Mouse (Mus musculus): ENCODE data around the gene Ppm1f. TPM values are rescaled to one million over a fixed set of nuclear protein-coding genes. Genes with fewer than 3 reads are reported as not detected.
A peak's percentile ranks its signal among the peaks of the same experiment; 100 is the strongest.
"Not testable (repeated sequence)": the region's sequence is repeated elsewhere in the genome, so short reads cannot be mapped to it uniquely, and the experiment has no call there.

Ppm1f gene
- polyA plus RNA-seq, 1 experiment = 17.1 TPM

DNA sequence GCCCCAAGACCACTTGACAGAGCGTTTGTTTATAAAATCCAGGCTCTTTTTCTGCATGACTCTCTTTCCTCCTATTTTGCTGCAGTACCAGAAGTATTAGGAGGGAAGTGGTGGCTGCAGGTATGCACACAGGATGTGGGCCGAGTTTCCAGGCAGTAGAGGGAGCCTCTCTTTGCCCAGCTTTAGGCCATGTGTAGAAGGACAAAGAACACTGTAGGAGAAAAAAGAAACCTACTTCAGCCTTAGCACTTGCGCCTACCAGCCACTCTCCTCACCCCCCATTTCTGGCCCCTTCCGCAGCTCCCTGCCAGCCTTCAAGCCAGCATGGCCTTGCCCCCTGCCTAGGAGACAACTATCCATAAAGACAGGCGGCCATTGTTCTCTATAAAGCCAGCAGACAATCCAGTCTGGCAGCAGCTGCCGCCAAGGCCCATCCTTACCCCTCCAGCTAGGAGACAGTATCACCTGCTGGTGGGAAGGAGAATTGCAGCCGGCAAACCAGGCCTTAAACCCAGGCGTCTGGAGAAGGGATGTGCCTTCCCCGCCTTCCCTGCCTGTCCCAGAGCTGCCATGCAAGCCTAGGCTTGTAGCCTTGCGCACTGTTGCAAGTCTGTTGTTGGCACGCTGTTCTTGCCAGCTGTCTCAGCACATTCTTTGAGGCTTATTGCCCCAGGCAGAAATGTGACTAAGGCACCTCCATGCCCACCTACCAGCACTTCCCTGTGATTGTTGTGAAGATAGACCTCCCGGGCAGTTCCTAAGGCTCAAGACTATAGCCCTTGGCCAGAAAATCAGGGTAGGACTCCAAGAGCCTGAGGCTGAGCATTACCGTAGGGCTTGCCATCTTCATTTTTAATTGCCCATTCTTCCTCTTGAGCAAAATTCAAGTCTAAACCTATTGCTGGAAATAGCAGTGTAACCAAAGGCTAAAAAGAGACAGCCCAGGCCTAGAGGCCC, 15.7 kb downstream of the Ppm1f start:
- DNase-seq (ENCODE audit: low read depth) = peak; percentile 88

- DNase-seq (ENCODE audit: low read depth) = no peak
These were observed 17.2 kb downstream of the Ppm1f start for GRCm38 (mm10) chr16:16913440-16913839.

DNA sequence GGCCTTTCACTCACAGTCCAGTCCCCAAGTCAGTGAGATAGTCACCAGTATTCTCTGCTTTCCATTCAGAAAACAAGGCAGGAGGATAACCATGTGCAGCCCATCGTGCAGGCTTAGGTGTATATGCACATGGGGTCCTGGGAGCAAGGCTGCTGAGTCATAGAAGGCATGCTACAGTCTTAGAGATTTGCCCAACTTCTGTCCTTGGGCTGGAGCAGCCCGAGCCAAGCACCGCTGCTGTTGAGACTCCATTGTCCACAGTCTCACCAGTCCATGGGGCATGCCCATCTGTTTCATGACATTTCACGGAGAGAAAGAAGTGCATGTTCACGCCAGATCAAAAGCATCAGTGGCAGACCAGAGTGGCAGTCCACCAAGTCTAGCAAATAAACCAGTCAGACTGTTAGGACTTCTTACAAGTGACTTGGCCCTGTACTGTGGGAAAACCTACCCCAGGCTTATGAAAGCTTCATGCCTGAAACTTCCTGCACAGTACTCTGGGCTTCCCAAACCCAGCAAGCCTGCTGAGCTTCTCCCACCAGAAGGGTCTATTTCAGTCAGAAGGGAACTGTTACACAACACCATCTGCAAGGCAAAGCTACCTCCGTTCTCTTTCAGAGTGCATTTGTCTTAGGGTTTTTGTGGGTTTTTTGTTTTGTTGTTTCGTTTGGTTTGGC, 22.3 kb downstream of the Ppm1f start:
- no peak for DNase-seq (ENCODE audit: low read depth)

DNA sequence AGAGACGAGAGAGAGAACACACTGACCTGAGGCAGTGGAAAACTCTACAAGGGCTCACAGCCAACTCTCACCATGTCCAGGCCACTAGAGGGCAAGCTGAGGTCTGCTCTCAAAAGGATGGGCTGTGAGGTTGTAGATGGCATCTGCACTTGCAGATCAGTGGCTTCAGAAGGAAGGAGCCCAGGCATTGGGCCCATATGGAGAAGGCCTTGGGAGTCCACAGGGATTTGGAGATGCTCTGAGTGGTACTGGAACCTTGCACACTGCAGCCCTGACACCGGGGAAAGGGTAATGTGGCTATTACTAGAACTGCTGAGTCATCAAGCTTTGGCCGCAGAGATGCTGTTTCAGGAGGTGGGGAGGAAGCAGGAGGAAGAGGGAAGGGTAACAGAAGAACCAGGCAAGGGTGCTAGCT, 24.8 kb downstream of the Ppm1f start:
- DNase-seq (ENCODE audit: low read depth) = no peak

DNA sequence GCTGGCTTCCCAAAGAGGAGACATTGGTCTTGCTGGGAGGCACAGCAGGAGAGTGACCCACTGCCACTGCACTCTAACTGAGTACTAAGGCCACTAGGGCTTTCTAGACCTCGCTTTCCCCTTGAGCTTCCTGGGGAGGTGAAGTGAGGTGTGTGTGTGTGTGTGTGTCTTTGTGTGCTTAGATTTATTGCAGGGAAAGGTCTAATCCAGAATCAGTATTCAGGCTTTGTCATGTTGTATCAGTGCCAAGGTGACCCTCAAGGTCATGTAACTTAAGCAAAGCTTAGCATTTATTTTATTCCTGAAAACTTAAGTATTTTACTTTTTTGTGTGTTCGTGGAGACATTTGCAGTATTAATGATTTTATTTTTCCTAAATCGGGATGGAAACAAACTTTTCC, 28.2 kb downstream of the Ppm1f start:
- no peak for DNase-seq (ENCODE audit: low read depth)

DNA sequence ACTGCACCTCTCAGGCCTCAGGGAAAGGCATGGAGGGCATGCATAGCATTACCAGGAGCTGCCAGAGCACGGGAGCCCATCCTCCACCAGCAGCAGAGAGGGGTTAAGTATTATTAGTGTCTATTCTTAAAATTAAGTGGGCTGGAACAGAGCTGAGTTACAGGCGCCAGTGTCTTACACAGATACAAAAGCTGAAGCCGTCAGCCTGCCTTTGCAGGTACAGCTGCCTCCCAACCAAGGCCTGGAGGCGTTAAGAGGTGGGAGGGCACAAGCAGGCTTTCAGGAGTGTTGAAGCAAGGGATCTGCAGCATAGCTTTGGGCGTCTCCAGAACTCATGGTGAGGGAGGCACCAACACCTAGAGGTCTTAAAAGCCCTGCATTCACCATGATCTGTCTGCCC, 30.3 kb downstream of the Ppm1f start:
- DNase-seq (ENCODE audit: low read depth) = no peak

GRCm38 (mm10) chr16:16928908-16929307, 32.6 kb downstream of the Ppm1f start:
- DNase-seq (ENCODE audit: low read depth) = not testable (repeated sequence)

GRCm38 (mm10) chr16:16930326-16930725, 34.1 kb downstream of the Ppm1f start:
- no peak for DNase-seq (ENCODE audit: low read depth)

DNA sequence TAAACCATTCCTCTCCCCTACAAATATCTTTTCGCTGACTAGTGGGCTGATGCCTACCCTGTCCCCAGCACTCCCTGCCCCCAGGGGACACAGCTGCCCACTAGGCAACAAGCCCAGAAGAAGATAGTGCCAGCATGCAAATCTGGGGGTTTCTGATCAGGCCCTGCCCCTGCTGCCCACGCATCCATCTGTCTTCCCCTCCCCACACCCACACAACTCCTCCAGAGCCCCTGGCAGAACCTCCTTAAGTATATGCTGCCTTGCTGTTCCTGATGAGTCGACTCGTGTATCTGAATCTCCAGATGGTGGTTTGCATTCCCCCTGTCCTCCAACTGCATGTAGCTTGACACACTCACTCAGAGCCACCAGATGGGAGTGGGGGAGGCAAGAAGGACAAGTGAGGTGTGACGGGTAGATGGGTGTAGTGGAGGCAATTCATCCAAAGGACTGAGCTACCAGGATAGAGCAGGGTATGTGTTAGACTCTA, 34.6 kb downstream of the Ppm1f start:
- DNase-seq (ENCODE audit: low read depth) = no peak

GRCm38 (mm10) chr16:16939543-16939942, 43.3 kb downstream of the Ppm1f start:
- DNase-seq (ENCODE audit: low read depth) = no peak

GRCm38 (mm10) chr16:16941078-16941477, 44.8 kb downstream of the Ppm1f start:
- no peak for DNase-seq (ENCODE audit: low read depth)

DNA sequence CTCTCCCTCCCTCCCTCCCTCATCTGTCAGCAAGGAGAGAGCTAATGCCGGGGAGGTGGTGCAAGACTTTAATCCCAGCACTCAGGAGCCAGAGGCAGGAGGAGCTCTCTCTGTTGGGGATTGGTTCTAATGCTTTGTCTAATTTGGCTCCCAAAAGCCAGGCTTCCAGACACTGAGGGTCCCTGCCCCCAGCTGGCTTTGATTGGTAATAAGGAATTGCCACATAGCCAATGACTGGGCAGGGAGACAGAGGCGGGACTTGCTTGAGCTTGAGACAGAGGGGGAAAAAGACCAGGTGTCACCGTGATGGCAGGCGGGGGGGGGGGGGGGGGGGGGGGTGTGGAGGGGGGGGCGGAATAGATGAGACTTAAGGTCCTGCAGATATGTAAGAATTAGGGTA, 62.3 kb downstream of the Ppm1f start:
- no peak for DNase-seq (ENCODE audit: low read depth)

- no peak for DNase-seq (ENCODE audit: low read depth)
These were observed 63.6 kb downstream of the Ppm1f start for GRCm38 (mm10) chr16:16959907-16960306.

DNA sequence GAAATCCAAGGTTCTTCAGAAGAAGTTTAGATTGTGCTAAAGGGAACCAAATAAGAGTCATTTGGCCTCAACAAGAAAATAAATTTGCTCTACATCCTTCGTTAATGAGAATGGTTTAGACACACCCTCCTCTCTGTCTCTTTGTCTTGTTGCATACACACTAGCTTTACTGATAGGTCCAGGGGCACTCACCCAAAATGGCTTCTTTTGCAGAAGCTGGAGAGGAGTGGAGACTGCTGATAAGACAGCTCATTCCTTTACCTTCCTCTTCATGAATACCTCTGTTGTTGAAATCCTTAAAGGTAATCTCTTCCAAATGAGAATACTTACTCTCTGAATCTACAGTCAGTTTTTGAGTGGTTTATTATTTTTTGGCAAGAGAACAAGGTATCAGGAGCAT, 68.9 kb downstream of the Ppm1f start:
- DNase-seq (ENCODE audit: low read depth) = no peak

- DNase-seq (ENCODE audit: low read depth) = no peak
These were observed 70.0 kb downstream of the Ppm1f start for GRCm38 (mm10) chr16:16966290-16966689.

Other genes with a start within 250 kb of the Ppm1f start
- gene Olfr19, start 220.1 kb upstream of the Ppm1f start, polyA plus RNA-seq (2012; rRNA removed) = not detected in 2 replicates
- 1.5 and 3.0 TPM in 2 replicates for gene Spag6l, start 67.0 kb upstream of the Ppm1f start, polyA plus RNA-seq (2012; rRNA removed)
- 0.14 TPM in 1 of 2 replicates, not detected in the other for gene Igll1, start 32.5 kb upstream of the Ppm1f start, polyA plus RNA-seq (2012; rRNA removed)
- gene Top3b, start 25.7 kb upstream of the Ppm1f start, polyA plus RNA-seq (2012; rRNA removed) = 69.1 and 76.1 TPM in 2 replicates
- gene Vpreb1, start 25.6 kb upstream of the Ppm1f start, polyA plus RNA-seq (2012; rRNA removed) = 2.6 and 2.7 TPM in 2 replicates
- 73.9 and 76.7 TPM in 2 replicates for gene Mapk1, start 86.9 kb downstream of the Ppm1f start, polyA plus RNA-seq (2012; rRNA removed)
- 2.4 TPM in 2 replicates for gene Ypel1, start 173.2 kb downstream of the Ppm1f start, polyA plus RNA-seq (2012; rRNA removed)
- gene Ppil2, start 214.8 kb downstream of the Ppm1f start, polyA plus RNA-seq (2012; rRNA removed) = 76.0 and 83.6 TPM in 2 replicates
- 9.5 and 15.0 TPM in 2 replicates for gene 2610318N02Rik, start 228.7 kb downstream of the Ppm1f start, polyA plus RNA-seq (2012; rRNA removed)
- gene Sdf2l1, start 235.9 kb downstream of the Ppm1f start, polyA plus RNA-seq (2012; rRNA removed) = 107 and 171 TPM in 2 replicates
- 3.8 and 5.3 TPM in 2 replicates for gene Ydjc, start 248.2 kb downstream of the Ppm1f start, polyA plus RNA-seq (2012; rRNA removed)

All from gonadal fat pad, adult 2 months (tissue).